Mouse (Mus musculus) layer of hippocampus, postnatal 10 days (tissue): ENCODE results near the gene Smok3a. TPM values are rescaled to one million over a fixed set of nuclear protein-coding genes. Genes with fewer than 3 reads are reported as not detected.
"Not testable (repeated sequence)": the region's sequence is repeated elsewhere in the genome, so short reads cannot be mapped to it uniquely, and the experiment has no call there.

Experiments used
- DNase-seq, 2 experiments: peaks; one replicate each; pipeline ENCODE4 v3.0.0; 2021; ENCODE audit warnings: low spot score in 2 of 2
- long read RNA-seq: library from polyadenylated mRNA; stranded (forward); transcript quantifications from one replicate; pipeline ENCODE4 v2.0.0, GENCODE M21; 2023
- total RNA-seq, 2 experiments: library from RNA; stranded (reverse); gene quantifications; 2 replicates each; pipeline ENCODE4 v1.2.3; 2021

Smok3a gene
- total RNA-seq, result not detected
- long read RNA-seq, result 0 reads

GRCm38 (mm10) chr5:138020961-138021479 lies at the start of gene Smok3a, which contains the start of gene Smok3b:
Gene Smok3a, plus strand, starts transcription at chr5:138021261.
Gene Smok3b, plus strand, starts transcription at chr5:138021429.
- not testable (repeated sequence) for DNase-seq

GRCm38 (mm10) chr5:137973161-137973560 lies 47.9 kb upstream of the Smok3a start:
- DNase-seq, result no peak

DNA sequence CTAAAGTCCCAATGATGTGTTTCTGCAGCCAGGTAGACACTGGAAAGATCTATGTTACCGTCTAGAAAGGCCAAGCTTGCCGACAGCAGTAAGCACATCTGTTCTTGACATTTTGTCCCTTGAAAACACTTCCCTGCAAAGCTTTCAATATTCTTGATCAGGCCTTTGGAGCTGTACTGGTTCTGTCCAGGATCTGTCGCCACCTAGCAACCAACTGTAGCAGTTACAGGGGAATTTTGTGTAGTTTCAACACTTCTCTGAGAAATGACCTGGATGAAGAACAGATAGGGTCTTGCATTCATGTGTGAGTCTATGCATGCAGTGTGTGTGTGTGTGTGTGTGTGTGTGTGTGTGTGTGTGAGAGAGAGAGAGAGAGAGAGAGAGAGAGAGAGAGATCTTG lies 47.3 kb upstream of the Smok3a start:
- DNase-seq, result peak; percentile 17 to 41

DNA sequence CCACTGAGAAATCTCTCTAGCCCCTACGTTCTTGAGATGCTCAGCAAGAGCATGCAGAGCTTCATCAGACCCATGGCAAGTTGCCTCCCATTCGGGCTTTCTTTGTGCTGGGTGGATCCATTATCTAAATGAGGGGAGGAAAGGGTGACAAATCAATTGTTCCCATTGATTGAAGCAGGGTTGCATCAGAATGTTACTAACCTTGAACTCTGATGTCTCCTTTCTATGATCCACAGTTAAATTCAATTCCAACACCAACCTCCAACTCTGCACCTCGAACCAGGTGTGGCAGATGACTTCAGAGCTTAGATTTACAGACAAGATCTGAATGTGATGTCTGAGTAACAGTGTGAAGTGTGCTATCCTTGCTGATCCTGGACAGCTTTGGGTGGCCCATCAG lies 46.3 kb upstream of the Smok3a start:
- DNase-seq, result no peak

- DNase-seq, result no peak
Observed at GRCm38 (mm10) chr5:137975434-137975833, 45.6 kb upstream of the Smok3a start.

DNA sequence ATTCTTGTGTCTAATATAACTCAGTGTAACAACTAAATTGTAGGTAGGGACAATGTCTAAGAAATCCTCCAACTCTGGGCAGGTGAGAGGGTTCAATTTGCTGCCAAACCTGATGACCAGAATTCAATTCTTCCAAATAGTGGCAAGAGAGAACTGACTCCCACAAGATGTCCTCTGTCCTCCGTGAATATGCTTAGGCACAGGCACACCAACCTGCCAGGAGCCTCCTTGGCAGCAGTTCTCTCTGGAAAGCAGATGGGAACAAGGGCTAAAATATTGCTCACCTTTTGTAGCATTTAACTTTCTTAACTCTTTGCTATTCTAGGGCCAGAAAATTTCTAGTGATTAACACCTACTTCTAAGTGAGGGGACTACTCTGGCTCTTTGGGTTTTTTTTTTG lies 43.8 kb upstream of the Smok3a start:
- no peak for DNase-seq

- no peak for DNase-seq
Observed at GRCm38 (mm10) chr5:137979081-137979480, 42.0 kb upstream of the Smok3a start.

GRCm38 (mm10) chr5:137981300-137981699 lies 39.8 kb upstream of the Smok3a start, which contains the start of gene Azgp1:
Gene Azgp1, plus strand, starts transcription at chr5:137981520.
- DNase-seq, result no peak

- DNase-seq, result no peak
Observed at GRCm38 (mm10) chr5:137986351-137986750, 34.7 kb upstream of the Smok3a start.

DNA sequence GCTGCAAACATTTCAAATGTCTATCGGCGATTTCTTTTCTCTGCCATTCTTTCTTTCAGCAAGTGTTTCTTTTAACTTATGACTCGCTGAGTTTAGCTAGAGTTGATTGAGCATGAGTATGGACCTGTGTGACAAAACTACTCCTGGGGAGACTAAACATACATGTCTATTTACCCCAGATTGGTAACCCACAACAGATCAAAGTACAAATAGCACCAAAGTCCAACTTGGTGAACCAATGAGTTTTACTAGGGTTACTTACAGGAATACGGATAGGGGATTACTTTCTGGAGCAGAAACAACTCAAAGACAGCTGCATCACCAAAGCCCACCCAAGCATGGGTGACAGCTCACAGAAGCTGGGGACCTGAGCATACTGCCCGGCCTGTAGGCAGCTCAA lies 11.6 kb upstream of the Smok3a start:
- DNase-seq, result no peak

- DNase-seq, result no peak
Observed at GRCm38 (mm10) chr5:138012382-138012781, 8.7 kb upstream of the Smok3a start.

- no peak for DNase-seq
Observed at GRCm38 (mm10) chr5:138016530-138016929, 4.5 kb upstream of the Smok3a start.

DNA sequence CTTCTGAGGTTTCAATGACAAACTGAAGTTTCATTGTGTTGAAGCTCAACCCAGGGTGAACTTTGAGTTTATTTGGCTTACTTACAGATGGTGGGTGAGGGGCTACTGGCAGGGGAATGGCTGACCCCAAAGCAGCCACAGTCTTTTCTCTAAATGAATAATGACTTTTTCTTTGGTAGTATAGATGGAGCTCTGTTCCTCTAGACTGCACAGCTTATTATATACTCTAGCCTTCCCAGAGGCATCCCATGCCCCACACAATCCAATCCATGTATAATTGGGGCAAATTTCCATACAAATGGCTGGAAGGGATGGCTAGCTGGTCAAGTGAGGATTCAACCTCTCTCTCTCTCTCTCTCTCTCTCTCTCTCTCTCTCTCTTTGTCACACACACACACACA lies 4.1 kb upstream of the Smok3a start:
- DNase-seq, result no peak

GRCm38 (mm10) chr5:138019577-138019976 lies 1.5 kb upstream of the Smok3a start:
- not testable (repeated sequence) for DNase-seq

DNA sequence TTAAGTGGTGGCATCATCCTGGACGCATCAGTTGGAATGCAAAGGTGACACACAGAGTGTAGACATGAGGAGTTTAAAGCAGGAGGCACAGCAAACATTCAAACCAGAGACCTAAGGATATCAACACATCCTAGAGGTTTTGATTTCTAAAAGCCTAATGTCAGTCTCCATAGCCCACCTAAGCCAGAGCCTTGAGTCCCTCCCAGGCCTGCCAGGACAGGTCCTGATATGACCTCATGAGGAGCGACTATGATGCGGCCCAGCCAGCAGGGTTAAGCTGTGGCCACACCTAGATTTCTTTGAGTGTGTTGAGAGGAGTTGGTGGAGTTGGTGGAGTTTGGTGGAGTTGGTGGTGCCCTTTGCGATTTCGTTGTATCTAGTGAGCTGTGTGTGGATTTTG lies 31.8 kb downstream of the Smok3a start, which contains the start of gene Smok3c:
Smok3c (plus strand) TSS at position 301 of the 400 bp plus-strand sequence.
- not testable (repeated sequence) for DNase-seq

DNA sequence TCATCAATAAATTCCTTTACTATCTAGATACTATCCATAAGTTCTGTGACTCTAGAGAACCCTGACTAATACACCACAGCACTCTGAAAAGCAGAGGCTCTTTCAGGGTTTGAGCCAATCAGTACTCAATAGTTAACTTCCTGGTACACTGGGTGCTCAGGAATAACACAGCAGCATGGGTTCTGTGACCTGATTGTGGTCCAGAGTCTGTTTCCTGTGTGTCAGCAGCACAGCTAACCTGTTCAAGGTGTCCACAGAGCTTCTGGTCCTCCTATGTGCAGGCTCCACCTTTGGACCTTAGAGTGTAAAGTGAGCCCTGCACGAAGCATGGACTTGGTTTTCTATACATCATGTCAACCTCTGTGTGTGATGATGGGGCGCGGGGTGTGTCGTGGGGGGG lies 52.7 kb downstream of the Smok3a start:
- no peak for DNase-seq

DNA sequence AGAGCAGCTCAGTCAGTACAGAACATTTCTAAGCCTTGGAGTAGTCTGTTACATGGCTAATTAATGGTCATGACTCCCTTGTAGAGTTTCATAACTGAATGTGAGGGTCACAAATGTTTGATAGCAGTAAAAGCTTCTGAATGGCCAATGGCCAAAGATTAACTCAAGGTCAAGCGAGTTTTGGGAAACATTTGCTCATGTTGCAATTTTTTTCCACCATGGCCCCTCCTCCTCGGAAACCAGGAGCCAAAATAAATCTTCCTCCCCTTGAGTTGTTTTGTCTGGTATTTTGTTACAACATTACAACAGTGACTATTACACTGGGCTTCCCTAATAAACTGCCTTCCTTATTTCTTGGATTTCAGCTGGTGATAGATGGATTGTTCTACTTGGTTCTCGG lies 54.6 kb downstream of the Smok3a start:
- no peak for DNase-seq

DNA sequence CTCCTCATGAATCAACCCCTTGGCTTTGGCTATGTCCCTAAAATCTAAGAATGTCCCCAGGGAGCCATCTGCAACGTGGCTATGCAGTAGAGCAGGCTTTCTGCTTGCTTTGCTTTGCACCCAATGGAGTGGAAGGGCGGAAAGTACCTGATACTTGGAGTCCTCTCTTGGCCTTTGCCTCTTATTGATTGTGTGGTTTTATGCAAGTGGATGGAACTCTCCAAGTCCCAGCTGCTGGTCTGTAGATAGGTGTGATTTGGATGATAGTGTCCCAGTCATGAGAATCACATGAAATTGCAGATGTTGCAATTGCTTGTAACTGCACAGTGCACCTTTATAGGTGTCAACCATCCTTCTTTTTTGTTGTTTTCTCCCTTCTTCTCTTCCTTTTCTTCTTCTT lies 55.1 kb downstream of the Smok3a start:
- no peak for DNase-seq

GRCm38 (mm10) chr5:138080456-138080855 lies 59.4 kb downstream of the Smok3a start:
- DNase-seq, result no peak

DNA sequence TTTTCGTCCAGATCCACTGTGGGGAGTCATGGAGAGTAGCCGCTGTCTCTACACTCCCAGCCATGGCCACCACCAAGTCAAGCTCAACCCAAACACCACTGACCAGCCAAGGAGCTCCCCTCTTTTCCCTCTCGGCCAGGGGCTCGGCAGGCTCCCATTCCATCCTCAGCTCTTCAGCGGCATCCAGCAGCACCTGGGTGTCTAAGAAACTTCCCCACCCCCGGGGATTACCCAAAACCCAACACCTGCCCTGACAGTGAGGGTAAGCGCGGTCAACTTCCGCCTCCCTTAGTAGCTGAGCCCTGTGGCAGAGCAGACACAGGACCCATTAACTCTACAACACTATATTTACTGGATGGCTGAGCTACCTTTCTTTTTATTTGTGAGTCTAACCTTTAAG lies 60.4 kb downstream of the Smok3a start:
- DNase-seq, result no peak

DNA sequence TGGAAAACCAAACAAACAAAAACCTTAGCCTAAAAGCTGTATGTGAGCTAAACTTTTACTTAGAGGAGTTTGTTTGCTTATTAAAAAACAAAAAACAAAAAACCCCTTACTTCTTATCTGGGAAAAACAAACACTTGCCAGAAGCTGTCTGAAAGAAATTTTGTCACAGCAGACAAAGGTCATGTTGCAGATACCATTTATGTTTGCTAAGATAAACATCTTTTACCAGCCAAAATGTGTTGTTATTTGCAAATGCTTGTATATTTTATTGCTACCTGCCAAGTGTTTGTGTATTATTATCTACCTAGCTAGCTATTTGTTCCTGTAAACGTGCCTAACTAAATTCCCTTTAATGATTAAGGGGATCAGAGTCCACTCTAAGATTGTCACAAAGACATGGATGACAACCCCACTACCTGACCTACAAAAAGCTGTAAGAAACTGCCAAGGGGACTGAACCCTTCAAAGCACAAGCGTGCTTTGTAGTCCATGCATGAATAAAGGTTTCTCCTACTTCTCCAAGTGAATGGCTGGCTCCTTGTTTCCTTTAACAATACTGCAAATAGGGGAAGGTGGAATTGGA lies 62.3 kb downstream of the Smok3a start:
- no peak for DNase-seq

GRCm38 (mm10) chr5:138083936-138084335 lies 62.9 kb downstream of the Smok3a start:
- DNase-seq, result no peak
